Mouse (Mus musculus): ENCODE measurements around the gene Hist1h2bg. TPM values are rescaled to one million over a fixed set of nuclear protein-coding genes. Genes with fewer than 3 reads are reported as not detected.
A peak's percentile ranks its signal among the peaks of the same experiment; 100 is the strongest.
"Not testable (repeated sequence)": the region's sequence is repeated elsewhere in the genome, so short reads cannot be mapped to it uniquely, and the experiment has no call there.

The Hist1h2bg gene
- total RNA-seq, 2 experiments from 2014 or later: 15.3 to 21.1 TPM

DNA sequence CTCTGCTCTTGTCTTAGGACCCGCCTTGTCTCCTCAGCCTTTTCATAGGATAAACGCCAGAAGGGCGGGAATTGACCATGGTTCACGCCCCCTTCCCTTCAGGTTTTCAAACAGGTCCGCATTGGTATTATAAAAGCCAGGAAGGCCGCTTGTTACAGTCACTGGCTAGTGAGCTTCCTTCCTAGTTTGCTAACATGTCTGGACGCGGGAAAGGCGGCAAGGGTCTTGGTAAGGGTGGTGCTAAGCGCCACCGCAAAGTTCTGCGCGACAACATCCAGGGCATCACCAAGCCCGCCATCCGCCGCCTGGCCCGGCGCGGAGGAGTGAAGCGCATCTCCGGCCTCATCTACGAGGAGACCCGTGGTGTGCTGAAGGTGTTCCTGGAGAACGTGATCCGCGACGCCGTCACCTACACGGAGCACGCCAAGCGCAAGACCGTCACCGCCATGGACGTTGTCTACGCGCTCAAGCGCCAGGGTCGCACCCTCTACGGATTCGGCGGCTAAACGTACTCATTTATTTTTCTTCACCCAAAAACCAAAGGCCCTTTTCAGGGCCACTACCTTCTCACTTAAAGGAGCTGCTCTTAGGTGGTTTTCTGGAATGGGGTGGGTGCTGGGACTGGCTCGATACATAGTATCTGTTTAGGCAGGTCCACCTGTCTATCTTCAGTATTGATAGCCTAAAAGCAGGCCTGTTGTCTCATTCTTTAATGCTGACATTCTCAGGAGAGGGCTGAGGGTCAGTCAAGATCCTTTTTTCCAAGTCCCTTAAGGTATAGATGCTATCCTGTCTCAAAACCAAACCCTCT is 10.4 kb downstream of the Hist1h2bg start, which contains the start of gene Hist1h4d:
Gene Hist1h4d, plus strand, starts transcription at position 191 of the 811 bp plus-strand sequence.
- intact Hi-C loops (cut with DNase I): loop anchor here (1.0 to 10.0 kb wide), 3 partner anchors 40 to 1867 kb away; partner anchors contain the start of genes Hist1h2ai, Hist1h2bb, Hist1h2be and Hist1h2bl

GRCm38 (mm10) chr13:23582219-23583056 is 11.2 kb downstream of the Hist1h2bg start:
- no peak for DNase-seq
- intact Hi-C loops (cut with DNase I): loop anchor here (1.0 to 10.0 kb wide), 3 partner anchors 39 to 1868 kb away; partner anchors contain the start of genes Hist1h2ai, Hist1h2bb, Hist1h2be and Hist1h2bl

More for the DNA sequence above, 10.4 kb downstream of the Hist1h2bg start, which contains the start of gene Hist1h4d:
- DNase-seq: peak; percentile 89 to 91

- intact Hi-C loops (cut with DNase I): loop anchor here (5.0 to 10.0 kb wide), 2 partner anchors 164 to 1869 kb away; partner anchors contain the start of genes Hist1h2ai, Hist1h2bb, Hist1h2bl and Hist1h3c
- DNase-seq: no peak
These were observed 12.3 kb downstream of the Hist1h2bg start for GRCm38 (mm10) chr13:23583387-23584068.

DNA sequence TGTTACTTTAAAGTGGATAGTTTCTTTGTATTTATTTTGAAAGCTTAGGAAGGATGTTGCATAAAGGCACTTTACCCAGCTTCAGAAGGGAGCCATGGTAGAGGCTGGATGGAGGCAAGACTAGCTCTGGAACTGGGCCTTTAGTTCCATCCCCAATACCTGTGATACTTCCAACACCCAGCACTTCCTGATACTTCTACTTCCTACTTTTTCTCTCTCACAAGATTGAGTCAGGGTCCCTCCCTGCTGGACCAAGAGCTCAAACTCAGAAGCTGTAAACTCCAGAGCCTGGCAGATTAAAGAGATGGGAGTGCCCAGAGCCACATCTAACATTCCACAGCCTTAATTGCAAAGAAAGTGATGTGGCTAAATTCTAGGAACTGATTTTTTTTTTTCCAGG is 13.1 kb downstream of the Hist1h2bg start:
- no peak for DNase-seq
- intact Hi-C loops (cut with DNase I): loop anchor here (5.0 to 10.0 kb wide), 2 partner anchors 163 to 1870 kb away; partner anchors contain the start of genes Hist1h2ai, Hist1h2bb, Hist1h2bl and Hist1h3c

- peak; percentile 11 to 64 for DNase-seq
- intact Hi-C loops (cut with DNase I): loop anchor here (10.0 kb wide), 1 partner anchor 1870 kb away; the partner anchor contains the start of genes Hist1h2ai, Hist1h2bl and Hist1h3h
These were observed 13.8 kb downstream of the Hist1h2bg start for GRCm38 (mm10) chr13:23585029-23585441.

DNA sequence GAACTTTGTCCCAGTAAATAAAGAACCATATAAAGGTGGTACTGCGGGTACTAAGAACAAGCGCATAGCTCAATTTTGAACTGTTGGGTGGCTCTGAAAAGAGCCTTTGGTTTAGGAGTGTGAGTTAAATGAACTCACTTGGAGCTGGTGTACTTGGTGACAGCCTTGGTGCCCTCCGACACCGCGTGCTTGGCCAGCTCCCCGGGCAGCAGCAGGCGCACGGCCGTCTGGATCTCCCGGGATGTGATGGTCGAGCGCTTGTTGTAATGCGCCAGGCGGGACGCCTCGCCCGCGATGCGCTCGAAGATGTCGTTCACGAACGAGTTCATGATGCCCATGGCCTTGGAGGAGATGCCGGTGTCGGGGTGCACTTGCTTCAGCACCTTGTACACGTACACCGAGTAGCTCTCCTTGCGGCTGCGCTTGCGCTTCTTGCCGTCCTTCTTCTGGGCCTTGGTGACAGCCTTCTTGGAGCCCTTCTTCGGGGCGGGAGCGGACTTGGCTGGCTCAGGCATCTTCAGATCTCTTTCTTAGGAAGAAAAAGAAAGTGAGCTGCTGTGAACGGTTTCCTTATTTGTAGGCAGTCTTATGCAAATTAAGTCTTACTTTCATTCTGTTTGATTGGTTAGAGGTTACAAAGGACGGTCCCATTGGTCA is 14.4 kb downstream of the Hist1h2bg start:
- peak; percentile 28 to 65 for DNase-seq
- intact Hi-C loops (cut with DNase I): loop anchor here (10.0 kb wide), 1 partner anchor 1871 kb away; the partner anchor contains the start of genes Hist1h2ai, Hist1h2bl and Hist1h3h

GRCm38 (mm10) chr13:23586099-23586939 is 15.1 kb downstream of the Hist1h2bg start:
- intact Hi-C loops (cut with DNase I): loop anchor here (10.0 kb wide), 1 partner anchor 1872 kb away; the partner anchor contains the start of genes Hist1h2ai, Hist1h2bl and Hist1h3h
- no peak for DNase-seq

- intact Hi-C loops (cut with DNase I): loop anchor here (10.0 kb wide), 1 partner anchor 1872 kb away; the partner anchor contains the start of genes Hist1h2ai, Hist1h2bl and Hist1h3h
- DNase-seq: no peak
These were observed 15.7 kb downstream of the Hist1h2bg start for GRCm38 (mm10) chr13:23586940-23587225.

GRCm38 (mm10) chr13:23591206-23591605 is 20.0 kb downstream of the Hist1h2bg start:
- no peak for DNase-seq
- intact Hi-C loops (cut with DNase I): no loop called here

DNA sequence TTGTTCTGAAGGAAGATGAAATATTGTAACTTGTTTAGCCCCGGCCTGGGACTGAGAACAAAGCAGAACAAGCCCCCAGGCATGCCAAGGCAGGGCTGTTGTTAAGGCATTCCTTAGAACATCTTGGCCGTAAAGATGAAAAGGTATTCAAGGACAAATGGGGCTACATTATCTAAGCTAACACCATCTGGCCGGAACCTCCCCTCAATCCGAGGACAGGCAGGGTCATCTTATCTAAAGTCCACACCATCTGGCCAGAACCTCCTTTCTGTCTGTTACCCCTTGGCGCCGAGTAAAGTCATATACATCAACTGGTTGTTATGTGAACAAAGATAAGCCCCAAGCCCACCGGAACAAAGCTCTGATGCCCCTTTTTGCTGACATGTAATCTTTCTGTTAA is 20.7 kb downstream of the Hist1h2bg start:
- intact Hi-C loops (cut with DNase I): not testable (repeated sequence)

GRCm38 (mm10) chr13:23592614-23593013 is 21.4 kb downstream of the Hist1h2bg start:
- DNase-seq: no peak
- intact Hi-C loops (cut with DNase I): no loop called here

More for the DNA sequence above, 20.7 kb downstream of the Hist1h2bg start:
- not testable (repeated sequence) for DNase-seq

DNA sequence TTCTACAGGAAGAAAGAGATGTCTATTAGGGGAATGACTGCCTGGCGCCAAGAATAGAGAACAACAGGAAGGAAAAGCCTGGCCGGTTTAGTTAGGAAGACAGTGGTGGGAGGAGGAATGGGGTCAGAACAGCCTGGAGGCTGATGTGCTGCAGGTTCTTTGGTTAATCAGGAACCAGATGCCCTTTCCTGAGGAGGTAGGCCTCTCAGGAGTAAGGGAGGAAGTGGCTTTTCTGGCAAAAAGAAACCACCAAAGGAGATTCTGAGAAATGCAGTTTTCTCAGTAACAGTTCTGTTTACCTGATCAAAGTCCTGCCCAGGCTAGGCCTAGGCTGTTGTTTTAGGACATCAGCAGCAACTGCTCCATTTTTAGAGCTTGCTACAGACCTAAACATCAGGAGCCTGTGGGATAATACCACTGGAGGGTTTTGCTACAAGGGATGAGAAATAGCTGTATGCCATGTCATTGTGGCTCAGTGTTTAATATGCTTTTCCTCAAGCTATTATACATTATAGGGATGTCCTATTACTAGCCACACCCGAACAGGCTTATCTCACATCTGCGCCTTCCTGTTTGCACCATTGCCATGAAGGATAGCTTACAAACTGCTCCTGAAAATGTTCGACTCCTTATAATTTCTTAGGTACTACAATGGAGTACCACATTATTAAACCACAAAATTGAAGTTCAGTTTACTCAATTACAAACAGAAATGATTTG is 22.0 kb downstream of the Hist1h2bg start:
- intact Hi-C loops (cut with DNase I): no loop called here
- no peak for DNase-seq

DNA sequence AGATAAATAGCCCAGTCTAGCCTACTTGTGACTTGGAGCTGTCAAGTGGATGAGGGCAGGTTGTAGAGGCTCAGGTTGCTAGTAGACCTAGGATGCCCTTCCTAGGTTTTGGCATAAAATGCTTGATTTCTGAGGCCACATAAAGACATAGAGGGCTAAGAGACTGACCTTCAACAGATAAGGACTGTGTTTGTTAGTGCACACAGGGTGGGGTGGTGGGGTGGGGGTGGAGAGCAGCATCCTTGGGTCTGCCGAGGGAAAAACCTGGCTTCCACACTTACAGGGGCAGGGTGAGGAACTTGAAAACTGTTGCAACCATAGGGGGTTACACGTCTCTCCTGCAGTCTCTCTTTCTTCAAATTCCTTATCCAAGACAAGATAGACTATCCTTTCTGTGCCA is 24.0 kb downstream of the Hist1h2bg start:
- intact Hi-C loops (cut with DNase I): no loop called here
- no peak for DNase-seq

DNA sequence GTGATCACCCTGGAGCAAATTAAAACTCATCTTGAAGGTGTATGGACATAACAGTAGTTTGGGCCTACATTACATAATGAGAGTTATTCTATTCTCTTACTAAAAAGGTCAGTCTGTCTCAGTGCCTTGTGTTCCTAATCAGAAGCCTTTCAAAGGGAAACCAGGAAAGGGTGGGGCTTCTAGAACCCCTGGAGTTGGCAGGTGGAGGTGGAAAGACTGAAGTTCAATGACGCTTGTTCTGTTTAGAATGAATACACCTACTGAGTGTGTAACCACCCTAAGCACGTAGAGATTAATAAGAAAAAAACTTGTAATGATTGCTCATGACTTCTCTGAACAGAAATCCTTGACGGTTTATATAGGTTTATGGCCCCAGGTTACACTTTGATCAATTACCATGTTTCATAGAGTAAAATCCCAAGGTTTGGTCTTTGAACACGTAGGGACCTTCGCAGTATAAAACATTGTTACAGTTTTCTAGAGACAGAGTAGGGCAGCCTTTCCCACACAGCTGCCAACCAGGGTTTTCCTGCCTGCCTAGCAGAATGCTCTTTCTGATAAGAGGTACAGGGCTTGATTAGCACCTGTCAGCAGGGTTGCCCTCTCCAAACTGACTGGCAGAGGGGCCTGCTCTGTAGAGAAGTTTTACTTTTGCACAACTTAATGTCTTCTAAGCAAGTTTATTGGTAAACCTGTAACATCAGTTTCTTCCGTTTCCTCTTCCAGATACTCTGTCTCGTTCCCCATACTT is 24.6 kb downstream of the Hist1h2bg start:
- intact Hi-C loops (cut with DNase I): loop anchor here (2.0 kb wide), 1 partner anchor 171 kb away; no protein-coding TSS in a partner anchor
- no peak for DNase-seq

- intact Hi-C loops (cut with DNase I): loop anchor here (2.0 kb wide), 1 partner anchor 173 kb away; no protein-coding TSS in a partner anchor
- peak; percentile 64 to 66 for DNase-seq
These were observed 26.8 kb downstream of the Hist1h2bg start for GRCm38 (mm10) chr13:23597957-23598356.

DNA sequence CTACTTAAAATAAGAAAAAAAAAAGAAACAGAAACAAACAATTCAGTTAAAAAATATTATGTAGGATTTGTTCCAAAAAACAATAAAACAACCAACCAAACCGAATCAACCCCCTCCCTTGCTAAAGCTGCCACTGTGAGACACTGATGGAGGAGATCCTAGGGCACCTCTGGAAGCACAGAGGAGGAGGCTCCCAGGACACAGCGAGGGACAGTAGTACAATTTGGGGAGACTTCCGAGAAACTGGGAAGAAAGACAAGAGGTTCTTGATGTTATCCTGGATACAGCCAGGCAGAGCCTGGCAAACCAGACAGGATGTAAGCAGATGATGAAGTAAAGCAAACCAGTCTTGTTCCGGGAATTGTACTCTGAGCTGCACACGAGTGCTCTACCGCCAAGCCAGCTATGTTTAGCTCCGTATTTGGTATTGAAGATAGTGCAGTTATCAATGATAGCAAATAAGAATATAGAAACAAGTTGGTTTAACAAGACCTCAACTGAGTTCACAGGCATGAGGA is 32.0 kb downstream of the Hist1h2bg start:
- intact Hi-C loops (cut with DNase I): no loop called here
- DNase-seq: no peak

GRCm38 (mm10) chr13:23604452-23604851 is 33.3 kb downstream of the Hist1h2bg start:
- DNase-seq: no peak
- intact Hi-C loops (cut with DNase I): no loop called here
